Mouse (Mus musculus): ENCODE measurements around the gene Fam107b. TPM values are rescaled to one million over a fixed set of nuclear protein-coding genes. Genes with fewer than 3 reads are reported as not detected.

Fam107b gene
- polyA plus RNA-seq, 2 experiments, result 9.8 to 20.8 TPM

DNA sequence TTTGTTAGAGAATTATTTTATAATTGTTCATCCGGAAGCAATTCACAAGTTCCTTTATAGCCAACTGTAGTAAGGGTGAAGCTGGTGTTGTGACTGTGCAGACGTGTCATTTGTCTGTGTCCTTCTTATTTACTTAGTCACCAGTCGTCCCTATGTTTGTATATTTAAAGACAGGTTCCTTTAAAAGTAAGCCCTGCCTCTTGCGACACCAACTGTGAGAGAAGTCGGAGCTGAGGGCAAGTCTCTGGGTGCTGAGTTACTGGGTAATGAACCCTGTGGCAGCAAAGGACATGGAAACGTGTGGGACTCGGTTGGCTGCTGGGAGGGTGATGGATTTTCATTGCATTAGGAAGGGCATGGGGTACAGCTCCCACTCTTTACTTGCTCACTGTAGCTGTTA is 182.1 kb downstream of the Fam107b start:
- ATAC-seq (ENCODE audit: insufficient read depth) (no peak), DNase-seq (ENCODE audit: low read depth in 3 of 3, low spot score in 3 of 3) (no peak)
- Histone ChIP-seq H3K27me3 (ENCODE audit: control insufficient read depth, insufficient read depth, low read length) (no peaks in the 10 kb centered on the region), H3K4me3 (ENCODE audit: insufficient read depth in 1 of 2, low read depth in 2 of 2, low read length in 2 of 2) (no peak overlapping the region), H3K4me1 (replicated peaks; ENCODE audit: control insufficient read depth in 2 of 2, insufficient read depth in 2 of 2, low read length in 1 of 2) (peaks cover 0 to 12% of the 10 kb centered on the region in 2 experiments; a peak in 2 of 4 replicates), H3K9ac (replicated peaks) (no peak overlapping the region), H3K9me3 (ENCODE audit: control insufficient read depth, low read length) (no peaks in the 10 kb centered on the region), H3K36me3 (replicated peaks; ENCODE audit: control insufficient read depth, insufficient read depth, low read depth) (no peaks in the 10 kb centered on the region), H3K27ac (no peak overlapping the region), H3K4me2 (ENCODE audit: low read depth) (no peak overlapping the region)
- WGBS (ENCODE audit: insufficient replicate concordance), result 44% methylated on average over 7 of the region's 7 CpGs
- TF ChIP-seq CTCF (IDR thresholded peaks at IDR 0.05; ENCODE audit: low read depth), result no peak
- TF ChIP-seq EP300 (IDR thresholded peaks at IDR 0.05; ENCODE audit: low read depth), result no peak

DNA sequence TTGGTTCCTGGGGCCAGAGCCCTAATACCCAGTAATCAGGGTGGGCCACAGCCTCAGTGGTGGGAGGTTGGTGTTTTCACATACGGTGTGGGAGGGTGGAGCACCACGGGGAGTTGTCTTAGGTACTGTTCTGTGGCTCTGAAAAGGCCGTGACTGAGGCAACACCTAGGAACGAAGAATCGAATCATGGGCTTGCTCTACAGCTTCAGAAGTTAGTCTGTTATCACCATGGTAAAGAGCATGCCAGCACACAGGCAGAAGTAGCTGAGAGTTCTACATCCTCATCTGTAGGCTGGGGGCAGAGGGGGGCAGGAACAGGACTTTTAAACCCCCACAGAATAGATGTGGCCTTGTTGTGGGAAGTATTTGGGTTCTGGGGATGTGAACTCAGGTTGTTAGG is 182.6 kb downstream of the Fam107b start:
- Histone ChIP-seq H3K27me3 (ENCODE audit: control insufficient read depth, insufficient read depth, low read length) (no peaks in the 10 kb centered on the region), H3K4me1 (replicated peaks; ENCODE audit: control insufficient read depth in 2 of 2, insufficient read depth in 2 of 2, low read length in 1 of 2) (peaks cover 0 to 12% of the 10 kb centered on the region in 2 experiments; a peak in 2 of 4 replicates), H3K36me3 (replicated peaks; ENCODE audit: control insufficient read depth, insufficient read depth, low read depth) (no peaks in the 10 kb centered on the region), H3K4me2 (ENCODE audit: low read depth) (no peak overlapping the region), H3K4me3 (ENCODE audit: insufficient read depth in 1 of 2, low read depth in 2 of 2, low read length in 2 of 2) (no peak overlapping the region), H3K9ac (replicated peaks) (no peak overlapping the region), H3K9me3 (ENCODE audit: control insufficient read depth, low read length) (no peaks in the 10 kb centered on the region), H3K27ac (no peak overlapping the region)
- DNase-seq (ENCODE audit: low read depth in 3 of 3, low spot score in 3 of 3) (no peak), ATAC-seq (ENCODE audit: insufficient read depth) (no peak)
- TF ChIP-seq CTCF (IDR thresholded peaks at IDR 0.05; ENCODE audit: low read depth), result no peak
- no peak for TF ChIP-seq EP300 (IDR thresholded peaks at IDR 0.05; ENCODE audit: low read depth)
- 61% methylated on average over 5 of the region's 5 CpGs for WGBS (ENCODE audit: insufficient replicate concordance)

- ATAC-seq (ENCODE audit: insufficient read depth) (no peak), DNase-seq (ENCODE audit: low read depth in 3 of 3, low spot score in 3 of 3) (no peak)
- peaks cover 0 to 12% of the 10 kb centered on the region in 2 experiments; a peak in 2 of 4 replicates for H3K4me1 ChIP-seq (replicated peaks; ENCODE audit: control insufficient read depth in 2 of 2, insufficient read depth in 2 of 2, low read length in 1 of 2)
- WGBS (ENCODE audit: insufficient replicate concordance), result 32% methylated on average over 2 of the region's 2 CpGs
- no peak overlapping the region for H3K9ac ChIP-seq (replicated peaks)
- no peaks in the 10 kb centered on the region for H3K9me3 ChIP-seq (ENCODE audit: control insufficient read depth, low read length)
- no peak overlapping the region for H3K4me3 ChIP-seq (ENCODE audit: insufficient read depth in 1 of 2, low read depth in 2 of 2, low read length in 2 of 2)
- H3K27me3 ChIP-seq (ENCODE audit: control insufficient read depth, insufficient read depth, low read length), result no peaks in the 10 kb centered on the region
- H3K4me2 ChIP-seq (ENCODE audit: low read depth), result no peak overlapping the region
- no peak overlapping the region for H3K27ac ChIP-seq
- no peaks in the 10 kb centered on the region for H3K36me3 ChIP-seq (replicated peaks; ENCODE audit: control insufficient read depth, insufficient read depth, low read depth)
- TF ChIP-seq CTCF (IDR thresholded peaks at IDR 0.05; ENCODE audit: low read depth) (no peak), EP300 (IDR thresholded peaks at IDR 0.05; ENCODE audit: low read depth) (no peak)
These were observed 183.5 kb downstream of the Fam107b start for GRCm38 (mm10) chr2:3753749-3754148.

DNA sequence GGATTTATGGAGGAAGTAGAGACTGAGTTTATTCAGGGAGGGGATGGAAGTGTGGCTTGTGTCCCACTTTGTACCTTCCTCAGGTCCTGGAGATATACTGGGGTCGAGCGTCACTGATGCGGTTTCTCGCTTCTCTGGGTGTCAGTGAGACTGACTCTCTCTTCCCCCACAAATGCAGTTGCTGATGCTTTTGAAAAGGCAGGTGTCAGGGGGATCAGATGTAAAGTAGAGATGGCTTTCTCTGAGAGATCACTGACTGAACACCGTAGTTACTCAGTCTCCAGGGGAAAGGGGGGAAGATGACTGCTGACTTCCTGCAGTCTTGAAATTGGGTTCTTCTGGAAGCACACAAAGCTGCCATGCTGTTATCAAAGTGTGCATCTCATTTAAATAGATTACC is 185.6 kb downstream of the Fam107b start:
- TF ChIP-seq EP300 (IDR thresholded peaks at IDR 0.05; ENCODE audit: low read depth) (no peak), CTCF (IDR thresholded peaks at IDR 0.05; ENCODE audit: low read depth) (no peak)
- DNase-seq (ENCODE audit: low read depth in 3 of 3, low spot score in 3 of 3) (no peak), ATAC-seq (ENCODE audit: insufficient read depth) (no peak)
- Histone ChIP-seq H3K9me3 (ENCODE audit: control insufficient read depth, low read length) (no peaks in the 10 kb centered on the region), H3K27me3 (ENCODE audit: control insufficient read depth, insufficient read depth, low read length) (no peaks in the 10 kb centered on the region), H3K4me2 (ENCODE audit: low read depth) (no peak overlapping the region), H3K27ac (no peak overlapping the region), H3K36me3 (replicated peaks; ENCODE audit: control insufficient read depth, insufficient read depth, low read depth) (no peaks in the 10 kb centered on the region), H3K9ac (replicated peaks) (no peak overlapping the region), H3K4me1 (replicated peaks; ENCODE audit: control insufficient read depth in 2 of 2, insufficient read depth in 2 of 2, low read length in 1 of 2) (peaks cover 0 to 12% of the 10 kb centered on the region in 2 experiments; a peak in 2 of 4 replicates), H3K4me3 (ENCODE audit: insufficient read depth in 1 of 2, low read depth in 2 of 2, low read length in 2 of 2) (no peak overlapping the region)
- 74% methylated on average over 5 of the region's 5 CpGs for WGBS (ENCODE audit: insufficient replicate concordance)

GRCm38 (mm10) chr2:3758406-3758805 is 188.1 kb downstream of the Fam107b start:
- 69% methylated on average over 6 of the region's 6 CpGs for WGBS (ENCODE audit: insufficient replicate concordance)
- no peak for ATAC-seq (ENCODE audit: insufficient read depth)

More at GRCm38 (mm10) chr2:3758406-3758805, 188.1 kb downstream of the Fam107b start:
- Histone ChIP-seq H3K4me1 (replicated peaks; ENCODE audit: control insufficient read depth in 2 of 2, insufficient read depth in 2 of 2, low read length in 1 of 2) (peaks cover 0 to 10% of the 10 kb centered on the region in 2 experiments; a peak in 2 of 4 replicates), H3K27me3 (ENCODE audit: control insufficient read depth, insufficient read depth, low read length) (no peaks in the 10 kb centered on the region), H3K27ac (no peak overlapping the region), H3K9ac (replicated peaks) (no peak overlapping the region), H3K36me3 (replicated peaks; ENCODE audit: control insufficient read depth, insufficient read depth, low read depth) (no peaks in the 10 kb centered on the region), H3K4me3 (ENCODE audit: insufficient read depth in 1 of 2, low read depth in 2 of 2, low read length in 2 of 2) (no peak overlapping the region), H3K9me3 (ENCODE audit: control insufficient read depth, low read length) (no peaks in the 10 kb centered on the region), H3K4me2 (ENCODE audit: low read depth) (no peak overlapping the region)
- TF ChIP-seq CTCF (IDR thresholded peaks at IDR 0.05; ENCODE audit: low read depth) (peak; percentile 47), EP300 (IDR thresholded peaks at IDR 0.05; ENCODE audit: low read depth) (no peak)
- DNase-seq (ENCODE audit: low read depth in 3 of 3, low spot score in 3 of 3), result no peak

All from liver, embryonic 14.5 days (tissue).